Mouse (Mus musculus) forebrain, embryonic 11.5 days (tissue): ENCODE data around the gene Map1b. TPM values are rescaled to one million over a fixed set of nuclear protein-coding genes. Genes with fewer than 3 reads are reported as not detected.
A peak's percentile ranks its signal among the peaks of the same experiment; 100 is the strongest.

Experiments used
- ATAC-seq: fragments of 200-750 bp; cut with Nextera tagmentation; replicated peaks from 2 replicates; pipeline ENCODE4 v1.8.0; 2017; ENCODE audit warnings: moderate TSS enrichment; ENCODE audit not compliant: low FRiP score
- DNase-seq: peaks from one replicate; pipeline ENCODE4 v3.0.0-alpha.2; 2017; ENCODE audit warnings: low spot score
- H3K27ac ChIP-seq: fragments of 300-500 bp; sonication (generic); 2 replicates; pipeline ENCODE4 v1.5.1; 2014; ENCODE audit warnings: low read depth, low read length
- H3K27me3 ChIP-seq: fragments of 300-500 bp; sonication (generic); 2 replicates; pipeline ENCODE4 v1.6.1; 2014; ENCODE audit warnings: mild to moderate bottlenecking, low read length, mixed read lengths; ENCODE audit not compliant: control insufficient read depth, insufficient read depth
- H3K36me3 ChIP-seq: fragments of 300-500 bp; sonication (generic); 2 replicates; pipeline ENCODE4 v1.6.1; 2014; ENCODE audit warnings: mild to moderate bottlenecking, low read length, moderate library complexity, mixed read lengths; ENCODE audit not compliant: control insufficient read depth, insufficient read depth
- H3K4me1 ChIP-seq: fragments of 300-500 bp; sonication (generic); replicated peaks from 2 replicates; pipeline ENCODE4 v1.6.1; 2014; ENCODE audit warnings: low read length, mixed read lengths; ENCODE audit not compliant: control insufficient read depth, insufficient read depth
- H3K4me2 ChIP-seq: fragments of 300-500 bp; sonication (generic); 2 replicates; pipeline ENCODE4 v1.6.1; 2014; ENCODE audit warnings: low read depth, mild to moderate bottlenecking, low read length, moderate library complexity, mixed read lengths; ENCODE audit not compliant: severe bottlenecking
- H3K4me3 ChIP-seq: fragments of 300-500 bp; sonication (generic); 2 replicates; pipeline ENCODE4 v1.5.1; 2014; ENCODE audit warnings: low read depth, low read length
- H3K9ac ChIP-seq: fragments of 300-500 bp; sonication (generic); 2 replicates; pipeline ENCODE4 v1.6.1; 2014; ENCODE audit warnings: low read length
- H3K9me3 ChIP-seq: fragments of 300-500 bp; sonication (generic); 2 replicates; pipeline ENCODE4 v1.6.1; 2016; ENCODE audit warnings: low read length, mixed read lengths; ENCODE audit not compliant: control insufficient read depth
- WGBS: fragments of 180-500 bp; shearing (Covaris S2); extraction: QIAGEN DNeasy Blood & Tissue Kit; methylation state at CpG from one replicate; pipeline ENCODE4 v1.1.7; 2014; 5-methylcytosine and 5-hydroxymethylcytosine counted together
- polyA plus RNA-seq: library from polyadenylated mRNA; unstranded; fragments of >200 nt; fragmentation: Nextera tagmentation; extraction: Ambion mirVana; gene quantifications from 2 replicates; pipeline ENCODE4 v1.2.1, GENCODE M21; 2014

The Map1b gene
- polyA plus RNA-seq, 1 experiment from 2014 or later, result 854 TPM

GRCm38 (mm10) chr13:99541429-99542267 lies 25.3 kb upstream of the Map1b start:
- peak; percentile 78; the same call in 1 of the 2 replicates for ATAC-seq
- WGBS, result 35% methylated on average over 21 of the region's 21 CpGs
- Histone ChIP-seq H3K9ac (no peak overlapping the region), H3K27ac (no peak overlapping the region), H3K36me3 (no peaks in the 10 kb centered on the region), H3K4me3 (no peak overlapping the region), H3K27me3 (no peaks in the 10 kb centered on the region), H3K4me1 (peaks cover 6% of the 10 kb centered on the region; the same call in 1 of the 2 replicates), H3K9me3 (no peaks in the 10 kb centered on the region), H3K4me2 (peak overlapping the region; percentile 31; the same call in 1 of the 2 replicates)
- DNase-seq, result no peak

- 90% methylated on average over 5 of the region's 5 CpGs for WGBS
- Histone ChIP-seq H3K9me3 (no peaks in the 10 kb centered on the region), H3K9ac (no peak overlapping the region), H3K27ac (no peak overlapping the region), H3K36me3 (no peaks in the 10 kb centered on the region), H3K4me2 (no peak overlapping the region), H3K27me3 (no peaks in the 10 kb centered on the region), H3K4me1 (peaks cover 6% of the 10 kb centered on the region; the same call in 1 of the 2 replicates), H3K4me3 (no peak overlapping the region)
- DNase-seq, result no peak
- ATAC-seq, result no peak
Measured at GRCm38 (mm10) chr13:99539288-99539687, 22.9 kb upstream of the Map1b start.

GRCm38 (mm10) chr13:99538851-99539250 lies 22.5 kb upstream of the Map1b start:
- DNase-seq, result no peak
- no peaks in the 10 kb centered on the region for H3K27me3 ChIP-seq
- H3K4me3 ChIP-seq, result no peak overlapping the region
- H3K9ac ChIP-seq, result no peak overlapping the region
- H3K9me3 ChIP-seq, result no peaks in the 10 kb centered on the region
- no peak overlapping the region for H3K27ac ChIP-seq
- ATAC-seq, result no peak
- peaks cover 6% of the 10 kb centered on the region; the same call in 1 of the 2 replicates for H3K4me1 ChIP-seq
- H3K4me2 ChIP-seq, result no peak overlapping the region
- WGBS, result 94% methylated on average over 11 of the region's 11 CpGs
- H3K36me3 ChIP-seq, result no peaks in the 10 kb centered on the region

GRCm38 (mm10) chr13:99537908-99538513 lies 21.7 kb upstream of the Map1b start:
- Histone ChIP-seq H3K36me3 (no peaks in the 10 kb centered on the region), H3K4me3 (no peak overlapping the region), H3K4me1 (peaks cover 6% of the 10 kb centered on the region; the same call in 1 of the 2 replicates), H3K27ac (no peak overlapping the region), H3K27me3 (no peaks in the 10 kb centered on the region), H3K4me2 (no peak overlapping the region), H3K9me3 (no peaks in the 10 kb centered on the region), H3K9ac (no peak overlapping the region)
- 36% methylated on average over 8 of the region's 8 CpGs for WGBS
- DNase-seq (no peak), ATAC-seq (no peak)

- H3K4me3 ChIP-seq, result no peak overlapping the region
- 77% methylated on average over 4 of the region's 4 CpGs for WGBS
- H3K4me2 ChIP-seq, result no peak overlapping the region
- no peak overlapping the region for H3K9ac ChIP-seq
- H3K27me3 ChIP-seq, result no peaks in the 10 kb centered on the region
- no peaks in the 10 kb centered on the region for H3K9me3 ChIP-seq
- no peaks in the 10 kb centered on the region for H3K36me3 ChIP-seq
- no peak overlapping the region for H3K27ac ChIP-seq
- no peaks in the 10 kb centered on the region for H3K4me1 ChIP-seq
- DNase-seq, result no peak
- no peak for ATAC-seq
Measured at GRCm38 (mm10) chr13:99528456-99528855, 12.1 kb upstream of the Map1b start.

GRCm38 (mm10) chr13:99527936-99528335 lies 11.6 kb upstream of the Map1b start:
- Histone ChIP-seq H3K4me3 (no peak overlapping the region), H3K9ac (no peak overlapping the region), H3K27ac (no peak overlapping the region), H3K4me2 (no peak overlapping the region), H3K36me3 (no peaks in the 10 kb centered on the region), H3K4me1 (no peaks in the 10 kb centered on the region), H3K27me3 (no peaks in the 10 kb centered on the region), H3K9me3 (no peaks in the 10 kb centered on the region)
- DNase-seq (no peak), ATAC-seq (no peak)

- no peak for ATAC-seq
- WGBS, result 86% methylated on average over 8 of the region's 8 CpGs
- H3K4me2 ChIP-seq, result no peak overlapping the region
Measured at GRCm38 (mm10) chr13:99525491-99525890, 9.2 kb upstream of the Map1b start.

GRCm38 (mm10) chr13:99517836-99518235 lies 1.5 kb upstream of the Map1b start:
- Histone ChIP-seq H3K27ac (no peak overlapping the region), H3K36me3 (no peaks in the 10 kb centered on the region)
- WGBS, result 94% methylated on average over 5 of the region's 5 CpGs

More at GRCm38 (mm10) chr13:99525491-99525890, 9.2 kb upstream of the Map1b start:
- no peaks in the 10 kb centered on the region for H3K9me3 ChIP-seq
- H3K36me3 ChIP-seq, result no peaks in the 10 kb centered on the region
- no peaks in the 10 kb centered on the region for H3K27me3 ChIP-seq
- no peak overlapping the region for H3K4me3 ChIP-seq
- no peak overlapping the region for H3K9ac ChIP-seq
- no peaks in the 10 kb centered on the region for H3K4me1 ChIP-seq
- DNase-seq, result no peak
- no peak overlapping the region for H3K27ac ChIP-seq

More at GRCm38 (mm10) chr13:99517836-99518235, 1.5 kb upstream of the Map1b start:
- H3K4me1 ChIP-seq, result peaks cover 3% of the 10 kb centered on the region
- H3K4me2 ChIP-seq, result no peak overlapping the region
- ATAC-seq, result no peak
- H3K9me3 ChIP-seq, result no peaks in the 10 kb centered on the region
- no peaks in the 10 kb centered on the region for H3K27me3 ChIP-seq
- no peak overlapping the region for H3K4me3 ChIP-seq
- no peak overlapping the region for H3K9ac ChIP-seq
- no peak for DNase-seq
